Mouse (Mus musculus): ENCODE measurements around the gene Wnt7a.

DNA sequence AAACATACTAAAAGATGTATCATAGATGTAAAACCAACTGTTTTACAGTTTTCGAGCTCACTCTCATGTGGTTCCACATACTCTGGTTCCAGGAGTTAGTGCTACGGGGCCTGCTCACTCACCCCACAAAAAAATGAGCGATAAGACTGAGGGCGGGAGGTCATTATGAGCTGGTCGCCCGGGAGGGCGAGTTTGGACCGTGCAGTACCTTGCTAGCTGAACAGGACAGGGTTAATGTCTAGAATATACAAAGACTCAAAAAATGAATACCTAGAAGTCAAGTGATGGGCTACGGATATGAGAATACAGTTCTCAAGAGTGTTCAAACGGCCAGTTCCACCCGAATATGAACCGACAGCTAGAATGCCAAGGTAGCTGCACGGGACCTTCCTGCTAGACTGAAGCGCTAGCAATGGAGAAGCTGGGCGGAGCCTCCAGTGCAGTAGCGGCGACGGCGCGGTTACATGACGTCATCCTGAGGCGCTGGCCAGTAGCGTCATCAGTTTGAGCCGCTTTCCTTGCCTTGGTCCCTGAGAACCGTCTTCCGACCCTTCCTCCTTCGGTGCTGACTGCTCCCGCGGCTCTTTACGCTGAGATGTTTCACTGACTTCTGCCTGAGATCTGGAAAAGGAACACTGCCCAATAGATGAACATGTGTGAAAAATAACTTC lies 29.4 kb upstream of the Wnt7a start:
- TF ChIP-seq POLR2A (IDR thresholded peaks at IDR 0.05; ENCODE audit: borderline replicate concordance, extremely low read depth, low read depth, low read length) = peak; percentile 98; the same call in 1 of the 2 replicates
- TF ChIP-seq CTCF (IDR thresholded peaks at IDR 0.05; ENCODE audit: insufficient read depth, low read length) = no peak
